Mouse (Mus musculus) liver, postnatal 0 days (tissue): Measurements from ENCODE around the gene Gm48551.

Experiments
- CTCF ChIP-seq: sonication (generic); IDR thresholded peaks from 2 replicates; pipeline ENCODE4 v1.5.1; 2016; ENCODE audit warnings: antibody characterized with exemption, low read depth
- EP300 ChIP-seq: IDR thresholded peaks from 2 replicates; pipeline ENCODE4 v1.6.1; 2016; ENCODE audit warnings: antibody characterized with exemption, low read depth, mild to moderate bottlenecking

DNA sequence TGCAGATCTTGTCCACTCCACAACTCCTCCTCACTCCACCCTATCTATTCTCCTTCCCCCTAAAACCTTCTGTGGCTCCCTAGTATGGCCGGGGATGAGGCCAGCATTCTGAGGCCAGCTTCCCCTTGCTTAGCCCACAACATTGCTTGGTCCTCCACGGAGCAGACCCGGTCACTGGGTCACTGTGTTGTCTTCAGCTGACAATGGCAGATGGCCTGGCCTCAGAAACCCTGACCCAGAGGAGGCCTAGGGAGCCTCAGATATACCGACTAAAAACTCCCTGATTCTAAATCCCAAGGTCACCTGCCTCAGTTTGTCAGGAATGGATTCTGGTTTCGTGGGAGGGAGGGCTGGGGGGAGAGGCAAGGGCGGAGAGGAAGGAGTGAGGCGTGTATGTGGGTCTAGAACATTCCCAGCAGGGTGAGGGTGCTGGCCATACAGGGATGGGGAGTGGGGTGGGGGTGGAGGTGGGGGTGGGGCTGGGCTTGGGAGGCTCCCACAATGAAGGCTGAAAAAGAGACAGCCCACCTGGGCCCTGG is 18.0 kb downstream of the Gm48551 start:
- no peak for TF ChIP-seq CTCF
- TF ChIP-seq EP300, result no peak
